Mouse (Mus musculus): ENCODE data around the gene Arid2. TPM values are rescaled to one million over a fixed set of nuclear protein-coding genes. Genes with fewer than 3 reads are reported as not detected.
A peak's percentile ranks its signal among the peaks of the same experiment; 100 is the strongest.
"Not testable (repeated sequence)": the region's sequence is repeated elsewhere in the genome, so short reads cannot be mapped to it uniquely, and the experiment has no call there.

Arid2 gene
- total RNA-seq (2021), result 10 to 100 TPM; 39.9 to 52.9 TPM
- long read RNA-seq, experiment 1, full-length matches to known transcripts, result 1 of 17 reads
- long read RNA-seq, experiment 1, partial matches to known transcripts, result 15 of 17 reads
- long read RNA-seq, experiment 1, other reads (novel, unspliced or antisense), result 1 of 17 reads
- long read RNA-seq, experiment 2, full-length matches to known transcripts, result 3 of 4 reads
- long read RNA-seq, experiment 2, partial matches to known transcripts, result 1 of 4 reads
- long read RNA-seq, experiment 2, other reads (novel, unspliced or antisense), result 0 of 4 reads

GRCm38 (mm10) chr15:96287369-96287975 lies at the start of gene Arid2:
TSS of gene Arid2 (plus strand) at chr15:96287518.
- peak; percentile 84 for DNase-seq

DNA sequence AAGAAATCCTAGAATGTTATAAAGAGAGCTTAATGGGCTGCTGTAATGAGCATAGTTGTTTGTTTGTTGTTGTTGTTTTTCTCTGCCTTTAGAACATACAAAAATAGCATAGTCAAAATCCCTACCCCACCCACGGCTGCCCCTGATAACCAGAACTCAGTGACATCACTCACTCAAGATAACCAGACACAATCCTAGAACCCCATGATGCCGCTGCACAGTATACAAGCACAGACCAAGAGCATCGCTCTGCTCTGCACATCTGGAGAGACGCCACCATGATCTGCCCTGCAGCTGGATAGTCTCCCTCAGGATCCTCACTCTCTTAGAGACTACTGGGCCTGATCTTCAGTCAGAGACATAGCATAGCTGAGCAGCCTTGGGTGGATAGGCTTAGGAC lies 49.2 kb upstream of the Arid2 start:
- no peak for DNase-seq

- no peak for DNase-seq
These were observed 43.1 kb upstream of the Arid2 start for GRCm38 (mm10) chr15:96244171-96244570.

DNA sequence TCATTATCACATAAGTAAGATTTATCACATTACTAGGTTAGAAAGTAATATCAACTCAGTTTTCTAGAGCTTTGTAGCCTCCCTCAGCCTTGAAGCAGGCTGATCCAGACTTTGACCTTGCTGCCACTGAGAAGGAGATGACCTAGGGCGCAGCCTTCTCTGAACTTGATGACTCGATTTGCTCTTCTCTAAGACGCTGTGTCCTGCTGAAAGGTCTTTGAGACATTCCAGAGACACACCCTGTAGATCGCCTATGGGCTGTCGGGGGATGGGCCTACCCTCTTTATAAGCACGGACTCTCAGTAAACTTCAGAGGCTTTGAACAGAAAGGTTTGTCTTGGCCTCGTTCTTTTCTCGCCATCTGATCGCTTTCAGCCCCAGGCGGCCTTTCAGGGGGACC lies 42.6 kb upstream of the Arid2 start:
- not testable (repeated sequence) for DNase-seq

DNA sequence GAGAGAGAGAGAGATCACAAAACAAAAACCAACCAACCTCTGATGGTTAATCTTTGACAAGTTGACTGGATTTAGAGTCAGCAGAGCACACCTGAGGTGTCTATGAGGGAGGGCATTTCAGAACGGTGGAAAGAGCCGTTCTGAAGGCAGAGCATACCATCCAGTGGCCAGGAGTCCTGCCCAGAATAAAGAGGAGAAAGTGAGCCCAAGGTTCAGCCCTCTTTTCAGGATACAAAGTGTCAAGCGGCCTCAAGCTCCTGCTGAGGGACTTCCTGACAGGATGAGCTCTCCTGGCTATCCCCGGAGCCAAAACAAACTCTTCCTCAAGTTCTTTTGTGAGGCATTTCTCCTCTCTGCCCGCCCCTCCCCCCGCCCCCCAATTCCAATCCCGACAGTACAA lies 33.5 kb upstream of the Arid2 start:
- no peak for DNase-seq

GRCm38 (mm10) chr15:96254356-96254755 lies 33.0 kb upstream of the Arid2 start:
- DNase-seq, result no peak

DNA sequence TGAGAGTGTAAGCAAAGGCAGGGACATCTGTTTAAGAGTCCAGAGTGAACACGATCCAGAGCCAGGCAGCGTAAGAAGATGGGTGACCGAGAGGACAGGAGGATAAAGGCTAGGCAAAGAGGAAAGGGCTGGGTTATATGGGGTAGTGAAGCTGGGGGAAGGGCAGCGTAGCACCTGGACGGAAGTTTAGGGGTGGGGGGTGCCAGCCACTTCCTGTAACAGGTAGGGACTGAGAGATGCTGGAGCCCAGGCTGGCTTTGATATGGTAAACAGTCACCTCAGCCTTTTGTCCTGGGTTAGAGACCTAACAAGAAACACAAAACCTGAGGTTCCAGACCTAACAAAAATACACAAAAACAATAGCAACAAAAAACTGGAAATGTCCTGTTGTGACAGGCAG lies 29.5 kb upstream of the Arid2 start:
- no peak for DNase-seq

DNA sequence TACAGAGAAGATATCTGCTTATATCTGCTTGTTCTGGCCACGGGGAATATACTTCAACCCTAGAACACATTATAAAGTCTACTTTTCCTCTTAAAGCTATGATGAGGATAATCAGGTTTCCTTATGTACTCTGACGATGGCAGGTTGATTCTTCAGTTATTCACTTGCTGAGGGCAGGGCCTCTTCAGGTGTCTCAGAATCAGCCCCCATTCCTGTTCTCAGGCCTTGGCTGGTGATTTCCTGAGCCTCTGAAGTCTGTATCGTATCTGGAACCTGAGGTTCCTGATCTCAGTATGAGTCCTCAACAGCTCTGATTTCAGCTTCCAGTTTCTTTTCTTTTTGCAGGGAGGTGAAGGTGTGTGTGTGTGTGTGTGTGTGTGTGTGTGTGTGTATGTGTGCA lies 22.7 kb upstream of the Arid2 start:
- DNase-seq, result no peak

GRCm38 (mm10) chr15:96267933-96268332 lies 19.4 kb upstream of the Arid2 start:
- DNase-seq, result no peak

DNA sequence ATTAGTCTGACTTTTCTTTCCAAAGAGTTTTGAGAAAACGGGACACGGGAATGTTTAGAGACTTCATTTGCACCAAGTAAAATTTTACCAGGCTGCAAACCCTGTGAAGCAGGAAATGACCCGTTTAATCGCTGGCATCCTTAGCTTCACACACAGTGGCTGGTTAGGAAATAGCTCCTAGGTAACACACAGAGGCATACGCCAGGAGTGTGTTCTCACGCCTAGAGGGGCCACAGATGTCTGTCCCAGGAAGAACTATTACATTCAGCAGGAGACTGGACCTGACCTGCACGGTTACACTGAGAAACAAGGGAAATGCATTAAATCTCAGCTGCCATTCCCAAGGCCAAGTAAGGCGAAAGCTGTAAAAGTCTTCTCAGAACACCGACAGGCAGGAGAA lies 18.7 kb upstream of the Arid2 start:
- no peak for DNase-seq

GRCm38 (mm10) chr15:96269402-96269801 lies 17.9 kb upstream of the Arid2 start:
- no peak for DNase-seq

DNA sequence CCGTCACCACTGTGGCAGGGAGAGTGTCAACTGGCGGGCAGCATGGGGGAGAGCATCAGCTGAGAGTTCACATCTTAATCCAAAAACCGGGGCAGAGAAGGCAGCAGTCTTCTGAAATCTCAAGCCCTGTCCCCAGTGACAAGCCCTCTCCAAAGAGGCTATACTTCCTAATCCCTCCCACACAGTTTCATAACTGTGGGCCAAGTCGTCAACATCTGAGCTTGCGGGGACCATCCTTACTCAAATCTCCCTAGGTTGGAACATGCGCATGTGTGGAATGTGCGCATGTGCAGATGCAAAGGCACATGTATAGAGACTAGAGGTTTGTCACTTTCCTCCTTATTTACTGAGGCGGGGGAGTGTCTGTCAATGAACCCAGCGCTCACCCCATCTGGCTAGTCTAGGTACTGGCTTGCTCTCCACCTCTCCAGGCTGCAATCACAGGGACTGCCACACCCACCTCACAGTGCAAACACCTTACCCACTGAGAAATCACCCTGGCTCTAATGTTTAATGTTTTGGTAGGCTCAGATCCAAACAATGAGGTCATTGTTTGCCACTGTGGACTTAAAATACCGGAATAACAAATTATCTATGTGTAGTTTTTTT lies 16.9 kb upstream of the Arid2 start:
- DNase-seq, result no peak

DNA sequence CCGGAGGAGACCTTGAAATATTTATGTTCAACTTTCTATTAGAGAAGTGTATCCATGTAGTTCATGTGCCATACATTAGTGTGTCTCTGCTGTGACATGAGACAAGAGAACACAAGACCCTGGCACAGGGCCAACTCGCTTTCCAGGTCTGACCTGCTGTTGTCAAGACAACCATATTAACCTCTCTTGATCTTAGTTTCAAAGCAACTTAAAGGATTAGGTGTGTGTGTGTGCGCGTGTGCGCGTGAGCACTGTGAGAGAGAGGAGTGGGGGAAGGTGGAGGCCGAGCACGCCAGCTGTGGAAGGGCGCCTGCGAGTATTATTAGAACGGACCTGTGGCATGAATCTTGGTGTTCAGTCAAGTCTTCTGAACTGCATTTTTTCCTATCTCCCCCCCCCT lies 15.0 kb upstream of the Arid2 start:
- peak; percentile 27 for DNase-seq

GRCm38 (mm10) chr15:96274341-96274740 lies 13.0 kb upstream of the Arid2 start:
- DNase-seq, result no peak

GRCm38 (mm10) chr15:96275198-96275597 lies 12.1 kb upstream of the Arid2 start:
- DNase-seq, result no peak

GRCm38 (mm10) chr15:96275810-96276493 lies 11.4 kb upstream of the Arid2 start:
- DNase-seq, result no peak

GRCm38 (mm10) chr15:96277061-96277460 lies 10.3 kb upstream of the Arid2 start:
- DNase-seq, result no peak

GRCm38 (mm10) chr15:96281236-96281635 lies 6.1 kb upstream of the Arid2 start:
- DNase-seq, result no peak

- DNase-seq, result no peak
These were observed 4.2 kb upstream of the Arid2 start for GRCm38 (mm10) chr15:96283141-96283540.

- peak; percentile 30 for DNase-seq
These were observed 3.3 kb upstream of the Arid2 start for GRCm38 (mm10) chr15:96283920-96284431.

DNA sequence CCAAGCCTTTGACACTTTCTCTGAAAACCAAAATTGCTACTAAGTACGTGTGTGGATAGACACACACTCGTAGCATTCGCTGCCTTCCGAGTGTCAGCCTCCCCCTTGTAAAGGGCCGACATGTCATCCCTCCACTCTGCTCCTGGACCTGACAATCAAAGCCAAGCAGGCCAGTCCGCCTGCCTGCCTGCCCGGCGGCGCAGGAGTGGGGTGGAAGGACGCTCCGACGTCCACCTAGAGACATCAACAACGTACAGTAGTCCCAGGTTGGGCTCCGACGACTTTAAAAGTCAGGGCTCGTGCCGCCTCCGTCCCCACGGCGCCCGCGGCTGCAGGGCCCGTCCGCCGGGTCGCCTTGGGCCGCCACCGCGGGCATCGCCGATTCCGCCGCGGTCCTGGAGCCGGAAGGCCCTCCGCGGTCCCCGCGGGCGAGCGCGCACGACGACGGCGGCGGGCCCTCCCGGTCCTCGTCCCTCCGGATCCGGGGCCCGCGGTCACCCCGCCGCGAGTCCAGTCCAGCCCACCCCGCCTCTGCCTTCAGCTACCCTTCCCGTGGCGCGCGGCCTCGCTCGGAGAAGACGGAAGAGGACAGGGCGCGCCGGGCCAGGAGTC lies 2.5 kb upstream of the Arid2 start:
- DNase-seq, result peak; percentile 66

- DNase-seq, result peak; percentile 93
These were observed 1.8 kb upstream of the Arid2 start for GRCm38 (mm10) chr15:96285323-96286014.

Measured in adrenal gland, postnatal 10 days (tissue).